Mouse (Mus musculus) myocyte (in vitro differentiated cells): ENCODE measurements at regions not wholly inside any gene's neighbourhood (a gene's known extent, or its start where the extent isn't known, plus 50 kb on each side); places are given as distances from the start of the nearest gene placed in this dataset.

Experiments used
- H3K27me3 ChIP-seq: one replicate; pipeline ENCODE4 v1.6.1; 2011; ENCODE audit not compliant: control insufficient read depth, insufficient read depth, insufficient read length
- H3K36me3 ChIP-seq: one replicate; pipeline ENCODE4 v1.6.1; 2011; ENCODE audit not compliant: control insufficient read depth, insufficient read depth
- H3K4me2 ChIP-seq: one replicate; pipeline ENCODE4 v1.6.1; 2011; ENCODE audit warnings: low read depth, control low read depth
- H3K4me3 ChIP-seq: one replicate; pipeline ENCODE4 v1.5.1; 2011; ENCODE audit warnings: mild to moderate bottlenecking, control low read depth, moderate library complexity
- H3K79me2 ChIP-seq: one replicate; pipeline ENCODE4 v1.6.1; 2011; ENCODE audit not compliant: control insufficient read depth, insufficient read depth
- H3ac ChIP-seq: one replicate; pipeline ENCODE4 v1.6.1; 2011; ENCODE audit not compliant: control insufficient read depth, insufficient read length
- CEBPB ChIP-seq: IDR thresholded peaks from 2 replicates; pipeline ENCODE4 v1.6.1; 2011; ENCODE audit warnings: mild to moderate bottlenecking, moderate library complexity; ENCODE audit not compliant: poor library complexity, insufficient read depth, severe bottlenecking
- E2F4 ChIP-seq: IDR thresholded peaks from one replicate; pipeline ENCODE4 v1.6.1; 2011; ENCODE audit warnings: mild to moderate bottlenecking, control low read depth, moderate library complexity; ENCODE audit not compliant: insufficient read depth
- MAX ChIP-seq: IDR thresholded peaks from one replicate; pipeline ENCODE4 v1.6.1; 2011; ENCODE audit warnings: low read depth, mild to moderate bottlenecking, control low read depth
- MYOD1 ChIP-seq, 3 experiments: IDR thresholded peaks; one replicate each; pipeline ENCODE4 v1.6.1; 2011; ENCODE audit warnings: control low read depth in 2 of 3, low read depth in 2 of 3, mild to moderate bottlenecking in 2 of 3, moderate library complexity in 1 of 3; ENCODE audit not compliant: insufficient read length in 2 of 3, control insufficient read depth in 1 of 3
- MYOG ChIP-seq, 3 experiments: IDR thresholded peaks; one replicate each; pipeline ENCODE4 v1.6.1; 2011; ENCODE audit warnings: control low read depth in 2 of 3, low read depth in 2 of 3, mild to moderate bottlenecking in 2 of 3; ENCODE audit not compliant: insufficient read length in 2 of 3, control insufficient read depth in 1 of 3, insufficient read depth in 1 of 3
- POLR2A ChIP-seq: IDR thresholded peaks from one replicate; pipeline ENCODE4 v1.6.1; 2011; ENCODE audit warnings: low read depth, mild to moderate bottlenecking, control low read depth, moderate library complexity; ENCODE audit not compliant: insufficient read length
- POLR2AphosphoS2 ChIP-seq: IDR thresholded peaks from one replicate; pipeline ENCODE4 v1.6.1; 2011; ENCODE audit warnings: low read depth, control low read depth; ENCODE audit not compliant: insufficient read length
- REST ChIP-seq: IDR thresholded peaks from one replicate; pipeline ENCODE4 v1.6.1; 2011; ENCODE audit warnings: mild to moderate bottlenecking, control low read depth, moderate library complexity; ENCODE audit not compliant: insufficient read depth, insufficient read length
- SRF ChIP-seq: IDR thresholded peaks from one replicate; pipeline ENCODE4 v1.6.1; 2011; ENCODE audit warnings: low read depth; ENCODE audit not compliant: control insufficient read depth, insufficient read length
- TCF12 ChIP-seq: IDR thresholded peaks from one replicate; pipeline ENCODE4 v1.6.1; 2011; ENCODE audit warnings: mild to moderate bottlenecking, control low read depth; ENCODE audit not compliant: poor library complexity, insufficient read depth, severe bottlenecking
- TCF3 ChIP-seq: IDR thresholded peaks from one replicate; pipeline ENCODE4 v1.6.1; 2011; ENCODE audit warnings: low read depth, control low read depth; ENCODE audit not compliant: insufficient read length
- USF1 ChIP-seq: IDR thresholded peaks from one replicate; pipeline ENCODE4 v1.6.1; 2011; ENCODE audit warnings: low read depth, mild to moderate bottlenecking, control low read depth, moderate library complexity

DNA sequence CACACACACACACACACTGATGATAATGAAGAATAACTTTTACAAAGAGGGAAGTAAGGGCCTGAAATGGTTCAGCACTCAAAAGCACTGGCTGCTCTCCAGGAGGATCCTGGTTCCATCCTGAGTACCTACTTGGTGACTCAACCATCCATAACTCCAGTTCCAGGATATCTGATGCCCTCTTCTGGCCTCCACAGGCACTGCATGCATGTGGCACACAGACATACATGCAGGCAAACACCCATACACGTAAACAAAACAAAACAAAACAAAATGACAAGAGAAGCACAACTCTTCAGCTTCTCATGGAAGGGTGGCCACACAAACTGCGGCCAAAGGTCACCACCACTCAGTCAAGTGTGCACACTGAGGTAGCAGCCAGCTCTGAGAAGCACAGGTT lies 222.6 kb downstream of the Cdc5l start:
- TF ChIP-seq SRF = no peak
- TF ChIP-seq MYOD1 (IDR thresholded peaks at IDR 0.05; ENCODE audit: control insufficient read depth in 1 of 3, insufficient read length in 2 of 3, low read depth in 2 of 3) = no peak
- no peak for TF ChIP-seq E2F4
- TF ChIP-seq MAX = no peak
- no peak for TF ChIP-seq POLR2A
- no peak for TF ChIP-seq MYOG (IDR thresholded peaks at IDR 0.05; ENCODE audit: control insufficient read depth in 1 of 3, insufficient read depth in 1 of 3, insufficient read length in 2 of 3, low read depth in 2 of 3)
- no peak for TF ChIP-seq USF1
- TF ChIP-seq REST = no peak
- TF ChIP-seq POLR2AphosphoS2 = no peak
- TF ChIP-seq TCF12 = no peak
- no peak for TF ChIP-seq CEBPB
- TF ChIP-seq TCF3 = no peak
- Histone ChIP-seq H3K79me2 (no peaks in the 10 kb centered on the region), H3K36me3 (no peaks in the 10 kb centered on the region), H3ac (no peak overlapping the region), H3K27me3 (no peaks in the 10 kb centered on the region), H3K4me2 (no peak overlapping the region), H3K4me3 (no peak overlapping the region)

DNA sequence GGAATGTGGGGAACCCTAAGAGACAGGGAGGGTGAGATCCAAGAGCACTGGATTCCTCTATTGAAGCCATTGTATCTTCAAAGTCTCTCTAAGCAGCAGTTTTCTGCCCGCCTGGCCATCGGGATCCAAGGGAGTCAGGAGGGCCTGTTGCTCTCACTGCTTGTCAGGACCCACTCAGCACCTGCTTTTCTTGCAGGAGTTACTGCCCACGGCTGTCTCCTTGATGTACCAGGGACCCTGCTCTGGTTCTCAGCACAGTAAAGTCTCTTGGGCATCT lies 224.2 kb downstream of the Cdc5l start:
- no peak overlapping the region for H3K4me2 ChIP-seq
- no peaks in the 10 kb centered on the region for H3K27me3 ChIP-seq
- TF ChIP-seq REST (no peak), MYOG (IDR thresholded peaks at IDR 0.05; ENCODE audit: control insufficient read depth in 1 of 3, insufficient read depth in 1 of 3, insufficient read length in 2 of 3, low read depth in 2 of 3) (no peak), SRF (no peak), POLR2A (no peak), MAX (no peak)
- no peak overlapping the region for H3ac ChIP-seq
- no peaks in the 10 kb centered on the region for H3K79me2 ChIP-seq
- no peak overlapping the region for H3K4me3 ChIP-seq
- no peaks in the 10 kb centered on the region for H3K36me3 ChIP-seq

DNA sequence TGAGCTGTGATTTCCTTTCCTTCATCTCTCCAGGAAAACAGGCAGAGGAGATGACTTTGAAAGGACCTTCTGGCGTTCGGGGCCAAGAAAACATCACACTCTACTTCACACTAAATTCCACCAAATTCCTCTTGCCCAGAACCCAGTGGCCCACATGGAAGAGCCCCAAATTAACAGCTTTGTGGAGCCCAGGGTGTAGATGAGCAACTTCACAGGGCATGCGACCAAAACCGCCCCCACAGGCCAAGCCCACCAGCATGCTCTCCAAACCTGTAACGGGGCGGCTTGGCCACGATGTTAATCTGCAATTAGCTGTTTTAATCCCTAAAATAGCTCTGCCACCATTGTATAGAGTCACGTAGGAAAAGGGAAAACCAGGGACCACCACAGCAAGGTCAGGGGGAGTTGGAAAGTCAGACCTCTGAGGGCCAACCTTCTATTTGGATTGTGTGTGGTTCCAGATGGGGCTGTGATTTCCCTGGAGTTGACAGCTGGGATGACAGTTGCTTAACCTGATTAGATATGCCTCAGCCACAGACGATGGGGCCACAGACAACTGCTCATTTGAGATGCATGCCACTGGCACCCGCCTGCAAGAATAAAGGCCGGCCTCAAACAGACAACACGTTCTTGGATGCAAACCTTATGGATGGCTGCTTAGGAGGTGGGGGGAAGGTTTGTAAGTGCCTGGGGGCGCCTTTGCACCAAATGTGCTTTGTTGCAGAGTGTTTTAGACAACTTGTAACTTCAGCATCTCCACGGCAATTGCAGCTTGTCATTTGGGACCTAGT lies 224.7 kb downstream of the Cdc5l start:
- H3ac ChIP-seq = no peak overlapping the region
- H3K4me3 ChIP-seq = no peak overlapping the region
- no peaks in the 10 kb centered on the region for H3K36me3 ChIP-seq
- no peak overlapping the region for H3K4me2 ChIP-seq
- TF ChIP-seq SRF (no peak), MYOG (IDR thresholded peaks at IDR 0.05; ENCODE audit: control insufficient read depth in 1 of 3, insufficient read depth in 1 of 3, insufficient read length in 2 of 3, low read depth in 2 of 3) (peak; percentile 9 to 81 (median 65)), MYOD1 (IDR thresholded peaks at IDR 0.05; ENCODE audit: control insufficient read depth in 1 of 3, insufficient read length in 2 of 3, low read depth in 2 of 3) (peak in 2 of 3 experiments; percentile 65 to 70), REST (no peak), E2F4 (no peak)
- no peaks in the 10 kb centered on the region for H3K27me3 ChIP-seq
- no peaks in the 10 kb centered on the region for H3K79me2 ChIP-seq

DNA sequence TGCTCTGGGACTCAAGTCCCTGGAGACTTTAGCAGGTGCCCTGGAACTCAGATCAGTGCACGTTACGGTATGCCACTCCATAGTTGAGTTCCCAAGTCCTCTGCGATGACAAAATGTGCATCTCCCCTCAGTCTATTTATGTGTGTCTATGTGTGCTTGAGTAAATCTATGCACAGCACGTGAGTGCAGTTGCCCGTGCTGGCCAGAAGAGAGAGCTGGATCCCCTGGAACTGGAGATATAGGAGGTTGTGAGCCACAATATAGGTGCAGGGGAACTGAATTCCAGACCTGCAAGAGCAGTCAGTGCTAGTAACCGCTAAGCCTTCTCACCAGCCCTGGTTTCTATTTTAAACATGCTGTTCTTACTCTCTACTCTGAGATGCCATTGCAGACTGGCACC lies 237.8 kb downstream of the Cdc5l start:
- no peaks in the 10 kb centered on the region for H3K27me3 ChIP-seq
- no peaks in the 10 kb centered on the region for H3K36me3 ChIP-seq
- H3K4me2 ChIP-seq = no peak overlapping the region
- no peaks in the 10 kb centered on the region for H3K79me2 ChIP-seq
- TF ChIP-seq SRF (no peak), TCF12 (no peak), TCF3 (no peak), E2F4 (no peak), MYOD1 (IDR thresholded peaks at IDR 0.05; ENCODE audit: control insufficient read depth in 1 of 3, insufficient read length in 2 of 3, low read depth in 2 of 3) (no peak), CEBPB (no peak), POLR2AphosphoS2 (no peak), MAX (no peak), USF1 (no peak), POLR2A (no peak), MYOG (IDR thresholded peaks at IDR 0.05; ENCODE audit: control insufficient read depth in 1 of 3, insufficient read depth in 1 of 3, insufficient read length in 2 of 3, low read depth in 2 of 3) (no peak)
- no peak overlapping the region for H3ac ChIP-seq
- no peak overlapping the region for H3K4me3 ChIP-seq

DNA sequence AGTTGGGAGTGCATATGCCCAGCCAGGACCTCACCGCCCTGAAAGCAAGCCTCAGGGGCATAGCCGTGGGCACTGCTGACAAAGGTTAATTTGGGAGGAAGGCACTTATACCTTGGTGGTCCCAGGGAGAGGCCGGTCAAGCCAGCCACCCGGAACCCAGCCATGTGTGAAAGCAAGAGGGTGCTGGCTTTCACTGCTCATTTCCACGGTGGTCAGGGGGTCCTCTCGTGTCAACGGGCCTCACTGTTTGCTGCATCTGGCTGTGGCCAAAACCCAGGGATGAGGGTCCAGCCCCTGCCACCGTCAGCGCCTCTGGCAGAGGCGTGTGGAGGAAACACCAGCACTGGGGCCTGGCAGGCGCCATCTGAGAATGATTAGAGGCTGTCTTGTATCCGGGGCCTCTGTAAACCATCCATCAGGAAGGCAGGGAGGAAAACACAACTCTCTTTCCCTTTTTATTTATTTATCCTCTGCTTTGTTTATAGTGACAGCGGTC lies 238.7 kb downstream of the Cdc5l start:
- H3K4me2 ChIP-seq = no peak overlapping the region
- no peaks in the 10 kb centered on the region for H3K27me3 ChIP-seq
- no peaks in the 10 kb centered on the region for H3K79me2 ChIP-seq
- H3ac ChIP-seq = no peak overlapping the region
- no peak for TF ChIP-seq TCF3
- H3K4me3 ChIP-seq = no peak overlapping the region
- H3K36me3 ChIP-seq = no peaks in the 10 kb centered on the region
